Mouse (Mus musculus) thymus, adult 2 months (tissue): ENCODE data around the gene Ccl7. TPM values are rescaled to one million over a fixed set of nuclear protein-coding genes. Genes with fewer than 3 reads are reported as not detected.

Source experiments
- DNase-seq: peaks from one replicate; pipeline ENCODE4 v3.0.0; 2021
- H3K27ac ChIP-seq: fragments of 200-500 bp; 2 replicates; pipeline ENCODE4 v1.5.1; 2012; ENCODE audit warnings: low read length, control low read depth; ENCODE audit not compliant: control insufficient read depth, insufficient read depth
- H3K27me3 ChIP-seq: fragments of 200-500 bp; 2 replicates; pipeline ENCODE4 v1.6.1; 2012; ENCODE audit warnings: mild to moderate bottlenecking, low read length, moderate library complexity, mixed read lengths; ENCODE audit not compliant: control insufficient read depth, insufficient read depth
- H3K36me3 ChIP-seq: fragments of 200-500 bp; 2 replicates; pipeline ENCODE4 v1.6.1; 2012; ENCODE audit warnings: mild to moderate bottlenecking, low read length, moderate library complexity; ENCODE audit not compliant: control insufficient read depth, insufficient read depth
- H3K4me1 ChIP-seq: fragments of 200-500 bp; replicated peaks from 2 replicates; pipeline ENCODE4 v1.6.1; 2012; ENCODE audit warnings: low read length; ENCODE audit not compliant: control insufficient read depth, insufficient read depth
- H3K4me3 ChIP-seq: fragments of 200-500 bp; 2 replicates; pipeline ENCODE4 v1.5.1; 2012; ENCODE audit warnings: mild to moderate bottlenecking, low read length, control low read depth, moderate library complexity; ENCODE audit not compliant: control insufficient read depth, insufficient read depth
- CTCF ChIP-seq: fragments of 200-500 bp; IDR thresholded peaks from 2 replicates; pipeline ENCODE4 v1.5.1; 2012; ENCODE audit warnings: mild to moderate bottlenecking, control low read depth, low read length, moderate library complexity, borderline replicate concordance; ENCODE audit not compliant: control insufficient read depth, poor library complexity, insufficient read depth; ENCODE audit errors: extremely low read depth
- POLR2A ChIP-seq: fragments of 200-500 bp; IDR thresholded peaks from 2 replicates; pipeline ENCODE4 v1.6.1; 2012; ENCODE audit warnings: mild to moderate bottlenecking, low read length, control low read depth, moderate library complexity; ENCODE audit not compliant: control insufficient read depth, poor library complexity, insufficient read depth; ENCODE audit errors: extremely low read depth
- WGBS: fragments of 180-500 bp; shearing (Covaris S2); methylation state at CpG from one replicate; pipeline ENCODE4 v1.1.7; 2018; 5-methylcytosine and 5-hydroxymethylcytosine counted together
- polyA plus RNA-seq: library from polyadenylated mRNA; depleted of rRNA; stranded (reverse); fragments of >200 nt; gene quantifications from 2 replicates; pipeline ENCODE4 v1.2.3, GENCODE M21; 2012

Gene Ccl7
- polyA plus RNA-seq, 1 experiment, result 0.81 TPM

GRCm38 (mm10) chr11:82047746-82048415 is 2.4 kb downstream of the Ccl7 start:
- Histone ChIP-seq H3K36me3 (no peaks in the 10 kb centered on the region), H3K4me3 (no peak overlapping the region), H3K27me3 (no peaks in the 10 kb centered on the region), H3K4me1 (no peaks in the 10 kb centered on the region), H3K27ac (no peak overlapping the region)
- TF ChIP-seq POLR2A, result no peak
- no peak for TF ChIP-seq CTCF
- DNase-seq, result peak; percentile 30
- 48% methylated on average over 6 of the region's 6 CpGs for WGBS

DNA sequence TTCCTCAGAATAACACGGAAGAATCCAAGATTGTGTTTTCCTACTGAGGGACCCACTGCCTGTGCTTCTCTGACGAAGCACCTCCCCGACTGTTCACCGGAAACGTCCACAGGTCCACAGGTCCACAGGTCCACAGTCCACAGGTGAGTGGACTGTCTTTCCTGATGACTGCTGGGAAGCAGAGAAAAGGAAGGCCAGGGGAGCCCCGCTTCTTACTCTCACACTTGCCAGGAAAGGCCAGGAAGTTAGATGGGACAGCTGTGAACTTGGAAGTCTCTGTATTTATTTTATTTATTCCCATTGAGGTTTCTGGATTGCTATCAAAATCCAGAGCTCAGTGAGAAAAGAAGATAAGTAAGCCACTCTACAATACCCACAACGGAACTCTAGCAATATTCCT is 8.3 kb downstream of the Ccl7 start:
- H3K36me3 ChIP-seq, result no peaks in the 10 kb centered on the region
- no peaks in the 10 kb centered on the region for H3K4me1 ChIP-seq
- no peak overlapping the region for H3K27ac ChIP-seq
- DNase-seq, result no peak
- H3K4me3 ChIP-seq, result no peak overlapping the region
- WGBS, result 92% methylated on average over 7 of the region's 7 CpGs
- H3K27me3 ChIP-seq, result no peaks in the 10 kb centered on the region
- TF ChIP-seq POLR2A (no peak), CTCF (no peak)

DNA sequence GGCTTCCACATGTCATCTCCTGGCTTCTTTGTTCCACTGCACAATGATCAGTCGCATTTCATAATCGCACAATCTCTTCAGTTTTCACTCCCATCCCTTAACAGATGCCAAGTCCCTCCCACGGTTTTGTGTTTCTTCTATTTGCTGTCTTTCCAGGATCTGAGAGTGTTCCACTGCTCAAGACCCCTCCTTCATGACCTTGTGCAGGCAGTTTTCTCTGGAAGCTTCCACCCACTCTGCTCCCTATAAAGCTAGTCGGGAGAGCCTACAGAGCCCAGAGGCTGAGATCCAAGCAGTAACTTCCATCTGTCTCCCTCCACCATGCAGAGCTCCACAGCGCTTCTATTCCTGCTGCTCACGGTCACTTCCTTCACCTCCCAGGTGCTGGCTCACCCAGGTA is 12.1 kb downstream of the Ccl7 start, which contains the start of gene Ccl11:
Ccl11 (plus strand) TSS at position 178 of the 400 bp plus-strand sequence.
- DNase-seq, result no peak
- H3K4me3 ChIP-seq, result no peak within 1 kb of the TSS
- no peaks in the 10 kb centered on the region for H3K27me3 ChIP-seq
- no peaks in the 10 kb centered on the region for H3K36me3 ChIP-seq
- WGBS, result 81% methylated on average over 6 of the region's 6 CpGs
- no peaks in the 10 kb centered on the region for H3K4me1 ChIP-seq
- TF ChIP-seq POLR2A (no peak), CTCF (no peak)
- H3K27ac ChIP-seq, result no peak within 1 kb of the TSS

DNA sequence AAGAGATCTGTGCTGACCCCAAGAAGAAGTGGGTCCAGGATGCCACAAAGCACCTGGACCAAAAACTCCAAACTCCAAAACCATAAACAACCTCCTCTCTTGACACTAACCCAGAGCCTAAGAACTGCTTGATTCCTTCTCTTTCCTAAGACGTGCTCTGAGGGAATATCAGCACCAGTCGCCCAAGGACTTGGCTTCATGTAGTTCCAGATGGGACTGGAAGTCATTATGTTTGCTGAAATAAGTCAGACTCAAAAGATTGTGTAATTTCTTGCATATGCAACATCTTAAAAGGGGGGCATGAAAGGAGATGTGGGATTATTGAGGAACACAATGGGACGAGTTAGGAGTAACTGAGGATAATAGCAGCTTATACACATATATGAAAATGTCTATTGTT is 16.7 kb downstream of the Ccl7 start:
- DNase-seq, result no peak
- TF ChIP-seq CTCF (no peak), POLR2A (no peak)
- WGBS, result 86% methylated on average over 3 of the region's 3 CpGs
- no peaks in the 10 kb centered on the region for H3K36me3 ChIP-seq
- H3K4me3 ChIP-seq, result no peak overlapping the region
- no peaks in the 10 kb centered on the region for H3K27me3 ChIP-seq
- no peaks in the 10 kb centered on the region for H3K4me1 ChIP-seq
- H3K27ac ChIP-seq, result no peak overlapping the region

DNA sequence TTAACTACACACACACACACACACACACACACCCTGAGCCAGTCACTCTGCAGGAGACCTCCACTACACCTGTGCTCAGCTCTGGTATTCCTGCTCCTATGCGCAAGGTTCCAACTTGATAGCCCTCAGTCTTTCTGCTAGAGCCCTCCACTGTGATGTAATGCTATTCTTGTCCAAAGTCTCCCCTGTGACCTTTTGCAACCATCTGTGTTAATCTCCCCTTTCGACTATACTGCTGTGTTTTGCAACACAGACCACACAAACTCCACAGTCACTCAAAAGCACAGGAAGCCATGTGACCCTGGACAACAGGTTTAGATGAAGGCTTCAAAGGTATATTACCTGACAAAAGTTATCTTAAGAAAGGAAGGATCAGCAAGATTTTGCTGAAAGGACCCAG is 17.9 kb downstream of the Ccl7 start:
- DNase-seq, result no peak
- Histone ChIP-seq H3K36me3 (no peaks in the 10 kb centered on the region), H3K4me3 (no peak overlapping the region), H3K4me1 (no peaks in the 10 kb centered on the region), H3K27me3 (no peaks in the 10 kb centered on the region), H3K27ac (no peak overlapping the region)
- TF ChIP-seq POLR2A, result no peak
- TF ChIP-seq CTCF, result no peak
- 86% methylated on average over 2 of the region's 2 CpGs for WGBS

DNA sequence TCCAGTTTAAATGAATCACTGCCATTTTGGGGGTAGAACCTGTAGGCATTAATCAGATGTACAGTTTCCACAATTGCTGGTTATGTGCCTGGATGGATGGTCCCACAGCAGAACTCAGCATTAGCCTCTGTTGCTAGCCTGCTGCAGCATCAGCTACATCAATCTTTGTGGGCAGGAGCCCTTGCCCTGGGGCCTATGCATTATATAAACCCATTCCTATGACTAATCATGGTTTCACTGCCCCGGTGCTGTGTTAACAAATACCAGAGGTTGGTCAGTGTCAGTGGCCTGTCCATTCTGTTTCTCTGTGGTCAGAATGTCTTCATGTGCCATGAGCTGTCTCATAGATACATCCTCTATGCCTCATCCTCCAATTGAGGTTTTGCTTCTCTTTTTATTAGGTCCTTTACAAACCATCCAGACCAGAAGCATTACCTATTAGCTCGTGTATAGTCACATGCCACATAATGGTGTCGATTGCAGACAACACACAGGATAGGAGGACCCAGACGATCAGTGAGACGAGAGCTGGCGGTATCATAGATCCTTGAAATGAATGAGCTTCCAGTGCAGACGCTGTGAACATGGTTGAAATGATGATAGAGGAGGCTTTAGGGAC is 21.6 kb downstream of the Ccl7 start:
- H3K27me3 ChIP-seq, result no peaks in the 10 kb centered on the region
- WGBS, result 91% methylated on average over 7 of the region's 7 CpGs
- DNase-seq, result no peak
- H3K27ac ChIP-seq, result no peak overlapping the region
- H3K4me3 ChIP-seq, result no peak overlapping the region
- TF ChIP-seq CTCF, result no peak
- TF ChIP-seq POLR2A, result no peak
- no peaks in the 10 kb centered on the region for H3K36me3 ChIP-seq
- H3K4me1 ChIP-seq, result no peaks in the 10 kb centered on the region
